Mouse (Mus musculus): ENCODE results near the gene Pdhb.

Gene Pdhb

GRCm38 (mm10) chr14:8172507-8173410, at the start of gene Pdhb:
Gene Pdhb (minus strand): TSS chr14:8173025.
- peak; percentile 98 to 99 for DNase-seq (ENCODE audit: low spot score in 2 of 2)

DNA sequence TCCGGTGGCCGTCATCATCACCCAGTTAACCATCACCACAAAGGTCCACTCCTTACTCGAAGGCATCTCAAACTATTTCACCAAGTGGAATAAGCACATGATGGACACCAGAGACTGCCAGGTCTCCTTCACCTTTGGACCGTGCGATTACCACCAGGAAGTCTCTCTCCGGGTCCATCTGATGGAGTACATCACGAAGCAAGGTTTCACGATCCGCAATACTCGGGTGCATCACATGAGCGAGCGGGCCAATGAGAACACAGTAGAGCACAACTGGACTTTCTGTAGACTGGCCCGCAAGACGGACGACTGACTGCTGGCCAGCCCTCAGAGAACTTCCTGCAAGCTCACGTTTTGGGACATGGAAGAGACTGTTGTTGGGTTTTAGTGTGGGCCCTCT, 49.7 kb upstream of the Pdhb start:
- DNase-seq (ENCODE audit: low spot score in 2 of 2) = no peak

DNA sequence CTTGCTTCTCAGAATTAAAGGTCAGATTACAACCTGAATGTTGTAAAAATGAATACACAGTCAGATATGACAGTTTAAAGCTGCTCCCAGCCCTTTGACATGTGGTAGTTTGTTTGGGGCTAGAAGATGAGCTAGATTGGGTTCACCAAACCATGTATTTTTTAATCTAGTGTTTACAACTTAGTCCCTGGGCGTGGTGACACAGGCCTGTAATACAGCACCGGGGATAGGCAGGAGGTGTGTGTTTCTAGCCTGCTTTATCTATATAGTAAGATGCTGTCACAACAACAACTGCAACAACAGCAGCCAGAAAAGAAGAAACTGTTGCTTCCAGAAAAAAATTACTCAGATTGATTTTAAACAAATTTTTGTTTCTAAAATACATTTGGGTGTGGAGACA, 48.1 kb upstream of the Pdhb start:
- no peak for DNase-seq (ENCODE audit: low spot score in 2 of 2)

DNA sequence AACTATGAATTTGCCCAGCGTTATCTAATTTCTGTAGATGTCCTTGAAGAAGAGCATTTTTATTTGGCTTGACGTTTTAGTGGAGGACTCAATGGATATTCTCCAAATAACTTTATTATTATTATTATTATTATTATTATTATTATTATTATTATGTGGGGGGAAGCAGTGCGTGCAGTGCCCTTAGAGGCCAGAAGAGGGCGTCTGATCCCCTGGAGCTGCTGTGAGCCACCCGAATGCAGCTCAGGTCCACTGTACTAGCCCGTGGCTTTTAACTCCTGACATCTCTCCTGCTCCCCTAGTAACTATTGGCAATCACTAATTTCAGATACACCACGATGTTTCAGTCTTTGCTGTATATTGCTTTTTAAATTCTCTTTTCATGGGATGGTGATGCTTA, 47.5 kb upstream of the Pdhb start:
- DNase-seq (ENCODE audit: low spot score in 2 of 2) = no peak

GRCm38 (mm10) chr14:8219876-8220275, 47.1 kb upstream of the Pdhb start:
- no peak for DNase-seq (ENCODE audit: low spot score in 2 of 2)

DNA sequence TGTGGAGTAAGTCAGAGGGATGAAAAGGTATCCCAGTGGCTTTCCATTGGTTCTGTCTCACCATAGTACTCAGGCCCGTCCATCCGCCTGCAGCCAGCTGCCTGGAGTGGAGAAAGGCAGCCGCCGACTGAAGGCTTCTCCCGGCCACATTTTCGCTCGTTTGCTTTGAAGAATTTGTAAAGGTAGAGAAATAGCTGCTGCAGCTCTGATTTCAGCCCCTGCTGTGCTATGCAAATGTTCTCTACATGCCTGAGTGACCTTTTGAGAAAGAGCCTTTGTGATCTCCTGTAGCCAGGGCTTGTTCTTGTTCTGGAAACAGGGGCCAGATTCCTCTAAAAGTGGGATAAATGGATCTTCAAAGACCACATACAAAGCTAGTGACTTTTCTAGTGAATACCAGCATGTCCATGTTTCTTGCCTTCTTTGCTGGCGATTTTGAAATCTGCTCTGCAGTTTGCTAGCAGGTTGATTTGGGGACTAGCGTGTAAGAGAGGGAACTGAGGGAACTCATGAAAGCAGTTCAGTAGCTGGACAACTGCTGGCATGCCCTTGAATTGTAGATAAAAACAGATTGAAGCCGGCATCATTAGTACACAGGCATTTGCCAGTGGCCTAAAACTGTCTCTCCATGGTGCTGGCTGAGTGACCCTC, 46.0 kb upstream of the Pdhb start:
- no peak for DNase-seq (ENCODE audit: low spot score in 2 of 2)

DNA sequence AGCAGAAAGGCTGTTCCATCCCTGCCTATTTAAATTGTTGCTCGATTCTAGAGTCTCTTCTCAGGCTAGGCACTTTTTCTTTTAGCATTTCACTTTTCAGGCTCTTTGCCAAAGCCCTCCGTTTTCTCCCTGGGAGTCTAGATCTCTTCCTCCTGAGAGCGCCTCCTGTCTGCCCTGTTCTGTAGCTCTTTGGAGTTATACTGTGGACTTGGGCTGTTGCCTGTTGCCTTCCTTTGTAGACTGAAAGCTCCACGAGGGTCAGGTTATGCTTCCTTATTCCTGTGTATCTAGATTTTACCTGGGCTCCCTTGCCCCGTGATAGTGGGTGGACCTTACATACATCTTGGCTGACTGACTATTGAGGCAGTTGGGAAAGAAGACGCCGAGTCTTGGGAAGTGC, 45.4 kb upstream of the Pdhb start:
- DNase-seq (ENCODE audit: low spot score in 2 of 2) = no peak

DNA sequence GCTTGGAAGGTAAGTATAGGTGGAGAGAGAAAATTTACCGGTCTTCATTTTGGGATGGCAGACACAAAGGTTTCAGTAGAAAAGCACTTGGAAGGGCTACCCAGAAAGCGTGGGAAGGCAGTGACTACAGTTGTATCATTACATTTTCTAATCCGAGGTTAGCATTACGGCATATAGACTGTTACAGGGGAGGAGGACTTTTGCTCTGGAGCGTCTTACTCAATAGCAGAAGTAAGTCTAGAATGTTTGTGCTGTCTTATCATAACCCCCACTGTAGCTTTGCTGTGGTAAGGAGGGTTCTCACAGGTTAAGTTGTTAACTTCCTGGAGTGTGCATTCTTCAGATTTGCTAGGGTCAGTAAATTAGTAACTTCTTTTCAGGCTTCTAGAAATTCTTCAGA, 43.3 kb upstream of the Pdhb start:
- DNase-seq (ENCODE audit: low spot score in 2 of 2) = no peak

GRCm38 (mm10) chr14:8215208-8215778, 42.5 kb upstream of the Pdhb start:
- DNase-seq (ENCODE audit: low spot score in 2 of 2) = no peak

DNA sequence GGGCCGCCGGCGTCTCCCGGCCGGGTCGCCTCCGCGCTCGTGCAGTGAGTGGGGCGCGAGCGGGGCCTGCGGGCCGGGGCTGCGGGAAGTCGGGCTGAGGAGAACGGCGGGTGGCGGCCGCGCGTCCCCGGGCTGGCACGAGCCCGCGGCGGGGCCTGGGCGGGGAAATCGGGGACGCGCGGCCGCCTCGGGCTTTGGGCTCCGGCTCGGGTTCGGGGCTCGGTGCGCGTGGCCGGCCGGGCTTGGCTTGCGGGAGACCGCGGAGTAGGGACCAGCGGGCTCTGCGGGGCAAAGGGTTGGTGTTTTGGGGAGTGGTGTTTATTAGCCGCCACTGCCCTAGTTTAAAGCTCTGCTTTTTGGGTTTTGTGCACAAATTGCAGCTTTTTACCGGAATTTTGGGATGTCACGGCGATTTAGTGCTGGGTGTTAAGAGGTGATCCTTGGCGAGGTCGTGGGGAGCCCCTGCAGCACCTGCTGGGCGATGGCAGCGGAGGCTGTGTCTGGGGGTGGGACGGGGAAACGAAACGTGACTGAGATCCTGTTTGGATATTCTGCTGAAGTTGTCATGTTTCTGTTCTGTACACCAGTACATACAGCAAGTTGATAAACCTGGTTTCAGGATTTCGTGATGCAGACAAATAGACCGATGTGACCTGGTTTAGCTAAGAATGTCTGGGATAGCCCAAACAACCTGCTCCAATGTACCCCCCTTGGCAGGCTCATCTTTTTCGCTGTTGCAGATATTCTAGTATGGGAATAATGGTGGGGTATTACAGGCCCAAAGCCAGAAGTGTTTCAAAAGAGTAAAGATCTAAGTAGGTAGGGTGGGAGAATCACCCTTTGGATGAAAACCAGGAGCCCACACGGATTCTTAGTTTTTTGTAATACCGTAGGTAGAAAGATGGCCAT, 41.7 kb upstream of the Pdhb start:
- DNase-seq (ENCODE audit: low spot score in 2 of 2) = peak; percentile 64 to 71

- peak; percentile 99 to 100 for DNase-seq (ENCODE audit: low spot score in 2 of 2)
These were observed 41.0 kb upstream of the Pdhb start, which contains the start of gene Kctd6 for GRCm38 (mm10) chr14:8213803-8214224. Gene Kctd6 (plus strand): TSS chr14:8214140.

DNA sequence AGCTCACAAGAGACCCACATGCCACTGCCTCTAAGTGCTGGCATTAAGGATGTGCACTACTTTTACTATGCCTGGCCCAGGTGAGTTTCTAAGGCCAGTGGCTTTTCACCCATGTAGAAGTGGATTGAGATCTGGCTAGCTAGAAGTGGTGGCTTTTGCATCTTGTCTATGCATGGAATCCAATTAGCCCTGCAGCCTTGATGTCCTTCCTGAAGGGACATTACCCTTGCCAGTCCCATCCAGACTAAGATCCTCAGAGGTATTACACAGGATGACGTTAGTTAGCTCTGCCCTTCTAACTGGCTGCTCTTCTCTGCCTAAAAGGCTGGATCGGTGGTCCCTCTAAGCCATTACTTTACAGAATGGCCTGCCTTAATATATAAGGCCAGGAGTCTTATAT, 40.2 kb upstream of the Pdhb start:
- DNase-seq (ENCODE audit: low spot score in 2 of 2) = no peak

- DNase-seq (ENCODE audit: low spot score in 2 of 2) = no peak
These were observed 37.1 kb upstream of the Pdhb start for GRCm38 (mm10) chr14:8209896-8210295.

DNA sequence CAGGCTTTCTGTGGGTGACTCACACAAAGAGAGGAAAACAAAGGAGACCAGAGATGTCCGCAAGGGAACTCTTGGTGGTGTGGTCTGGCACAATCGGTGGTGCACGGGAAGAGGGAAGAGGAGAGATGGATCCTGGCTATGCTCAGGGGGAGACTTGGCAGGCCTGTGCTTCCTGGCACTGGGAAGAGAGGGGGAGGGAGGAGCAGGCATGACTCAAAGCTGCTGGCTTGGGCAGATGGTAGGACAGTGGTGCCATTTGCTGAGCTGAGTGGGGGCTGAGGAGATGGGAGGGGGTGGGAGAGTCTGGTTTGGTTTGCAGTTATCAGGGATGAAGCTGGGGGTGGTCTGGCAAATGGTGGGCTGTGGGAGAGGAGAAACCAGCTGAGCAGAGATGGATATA, 36.1 kb upstream of the Pdhb start:
- no peak for DNase-seq (ENCODE audit: low spot score in 2 of 2)

- DNase-seq (ENCODE audit: low spot score in 2 of 2) = no peak
These were observed 34.7 kb upstream of the Pdhb start for GRCm38 (mm10) chr14:8207543-8207942.

DNA sequence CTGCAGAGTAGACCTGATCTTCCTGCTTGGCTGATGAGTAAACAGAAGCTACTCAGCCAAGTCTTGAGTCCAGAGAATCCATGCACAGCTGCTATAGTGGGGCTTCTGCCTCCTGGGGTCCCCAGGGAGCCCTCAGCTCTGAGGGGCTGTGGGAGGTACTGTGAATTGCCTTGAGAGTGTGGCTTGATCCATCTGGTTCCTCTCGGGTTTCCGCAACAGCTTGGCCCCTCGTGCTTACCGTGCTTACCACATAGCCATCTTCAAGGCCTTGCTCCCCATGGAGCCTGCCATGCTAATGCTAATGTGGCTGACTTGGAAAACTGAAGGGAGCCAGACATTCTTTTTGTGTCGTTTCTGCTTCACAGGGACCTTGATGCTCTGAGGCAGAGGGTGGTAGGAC, 34.3 kb upstream of the Pdhb start:
- no peak for DNase-seq (ENCODE audit: low spot score in 2 of 2)

DNA sequence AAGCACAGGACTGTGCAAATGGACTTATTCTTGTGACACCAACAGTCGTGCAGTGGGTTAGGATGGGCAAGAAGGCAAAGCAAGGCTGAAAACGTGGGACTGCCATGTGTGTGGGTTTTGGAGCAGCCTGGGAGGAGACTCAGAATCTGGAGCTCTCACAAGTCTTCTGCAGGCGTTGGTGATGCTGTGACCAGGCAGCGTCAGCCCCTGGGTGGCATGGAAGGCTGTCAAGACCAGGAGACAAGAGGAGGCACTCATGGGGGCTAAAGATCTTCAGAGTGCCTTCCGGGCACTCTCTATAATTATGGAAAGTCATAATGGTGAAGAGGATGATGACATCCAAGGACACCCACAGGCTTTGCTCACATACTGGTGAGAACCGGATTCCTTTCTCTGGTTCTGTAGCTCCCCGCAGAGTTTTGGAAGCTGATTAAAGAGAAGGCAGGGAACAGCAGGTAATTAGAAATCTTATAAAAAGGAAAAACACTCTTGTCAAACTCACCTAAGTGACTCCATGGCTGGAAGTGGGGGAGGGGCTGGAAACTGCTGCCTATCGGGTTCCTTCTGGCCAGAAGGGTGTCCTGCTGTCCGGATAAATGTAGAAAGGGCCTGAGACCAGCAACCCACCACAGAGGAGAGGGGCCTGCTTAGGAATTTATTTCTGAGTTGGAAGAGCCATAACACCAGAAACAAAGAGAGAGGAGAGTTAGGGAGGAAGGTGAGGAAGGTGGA, 33.5 kb upstream of the Pdhb start:
- DNase-seq (ENCODE audit: low spot score in 2 of 2) = no peak

GRCm38 (mm10) chr14:8201715-8202114, 28.9 kb upstream of the Pdhb start:
- DNase-seq (ENCODE audit: low spot score in 2 of 2) = no peak

DNA sequence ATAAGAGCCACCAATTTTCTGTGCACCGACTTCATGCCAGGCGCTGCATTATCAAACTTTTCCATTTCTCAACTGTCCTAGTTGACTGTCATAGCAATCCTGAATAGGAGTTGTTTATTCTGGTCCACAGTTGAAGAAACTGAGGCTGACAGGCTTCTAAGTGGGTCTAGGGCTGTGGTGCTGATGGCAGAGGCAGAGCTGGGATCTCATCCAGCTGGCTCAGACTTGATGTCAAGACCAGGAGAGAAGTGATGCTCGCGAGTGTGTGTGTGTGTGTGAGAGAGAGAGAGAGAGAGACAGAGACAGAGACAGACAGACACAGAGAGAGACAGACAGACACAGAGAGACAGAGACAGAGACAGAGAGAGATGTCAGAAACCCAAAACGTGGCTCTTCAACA, 27.9 kb upstream of the Pdhb start:
- no peak for DNase-seq (ENCODE audit: low spot score in 2 of 2)

GRCm38 (mm10) chr14:8192727-8193126, 19.9 kb upstream of the Pdhb start:
- no peak for DNase-seq (ENCODE audit: low spot score in 2 of 2)

- no peak for DNase-seq (ENCODE audit: low spot score in 2 of 2)
These were observed 18.6 kb upstream of the Pdhb start for GRCm38 (mm10) chr14:8191331-8191965.

Measured in urinary bladder, postnatal 4 days (tissue).